Mouse (Mus musculus): Measurements from ENCODE around the gene Milr1.

DNA sequence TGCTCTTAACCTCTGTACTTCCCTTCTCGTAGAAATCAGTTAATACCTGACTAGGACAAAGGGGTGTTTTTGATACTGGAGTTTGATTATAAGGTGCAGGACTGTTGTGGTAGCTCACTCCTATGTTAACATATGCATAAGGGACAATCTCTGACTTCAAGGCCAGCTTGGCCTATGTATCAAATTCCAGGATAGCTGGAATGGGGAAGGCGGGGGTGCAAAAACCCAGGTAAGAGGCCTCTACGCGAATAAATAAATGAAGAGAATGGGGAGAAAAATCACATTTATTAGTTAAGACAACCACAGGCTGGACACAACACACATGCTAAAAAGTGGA lies 29.0 kb downstream of the Milr1 start:
- TF ChIP-seq POLR2A (IDR thresholded peaks at IDR 0.05; ENCODE audit: extremely low read depth, insufficient read depth, low read length): no peak
- TF ChIP-seq CTCF (IDR thresholded peaks at IDR 0.05; ENCODE audit: low read depth, low read length): no peak

Data from liver, adult 2 months (tissue).